Mouse (Mus musculus) midbrain, embryonic 15.5 days (tissue): Measurements from ENCODE around the gene Prpf40b. TPM values are rescaled to one million over a fixed set of nuclear protein-coding genes. Genes with fewer than 3 reads are reported as not detected.

ENCODE experiments used
- ATAC-seq: fragments of 200-750 bp; cut with Nextera tagmentation; replicated peaks from 2 replicates; pipeline ENCODE4 v1.8.0; 2017; ENCODE audit warnings: moderate TSS enrichment
- H3K27ac ChIP-seq: fragments of 300-500 bp; sonication (generic); 2 replicates; pipeline ENCODE4 v1.5.1; 2015; ENCODE audit warnings: mild to moderate bottlenecking, inconsistent platforms
- H3K27me3 ChIP-seq: fragments of 300-500 bp; sonication (generic); replicated peaks from 2 replicates; pipeline ENCODE4 v1.6.1; 2015; ENCODE audit warnings: inconsistent platforms
- H3K36me3 ChIP-seq: fragments of 300-500 bp; sonication (generic); replicated peaks from 2 replicates; pipeline ENCODE4 v1.6.1; 2015; ENCODE audit warnings: inconsistent platforms
- H3K4me1 ChIP-seq: fragments of 300-500 bp; sonication (generic); 2 replicates; pipeline ENCODE4 v1.6.1; 2015; ENCODE audit warnings: inconsistent platforms
- H3K4me2 ChIP-seq: fragments of 300-500 bp; sonication (generic); 2 replicates; pipeline ENCODE4 v1.6.1; 2015; ENCODE audit warnings: inconsistent platforms, mild to moderate bottlenecking, moderate library complexity
- H3K4me3 ChIP-seq: fragments of 300-500 bp; sonication (generic); 2 replicates; pipeline ENCODE4 v1.5.1; 2015; ENCODE audit warnings: mild to moderate bottlenecking, inconsistent platforms
- H3K9ac ChIP-seq: fragments of 300-500 bp; sonication (generic); 2 replicates; pipeline ENCODE4 v1.6.1; 2015; ENCODE audit warnings: mild to moderate bottlenecking, inconsistent platforms
- H3K9me3 ChIP-seq: fragments of 300-500 bp; sonication (generic); 2 replicates; pipeline ENCODE4 v1.6.1; 2016; ENCODE audit warnings: inconsistent platforms
- WGBS: fragments of 180-500 bp; shearing (Covaris S2); methylation state at CpG from one replicate; pipeline ENCODE4 v1.1.7; 2015; ENCODE audit warnings: mixed read lengths; 5-methylcytosine and 5-hydroxymethylcytosine counted together
- polyA plus RNA-seq: library from polyadenylated mRNA; unstranded; fragments of >200 nt; fragmentation: Nextera tagmentation; extraction: Ambion mirVana; gene quantifications from 2 replicates; pipeline ENCODE4 v1.2.1, GENCODE M21; 2015

Gene Prpf40b
- polyA plus RNA-seq, 1 experiment from 2014 or later = 132 TPM

GRCm38 (mm10) chr15:99338916-99339315 is 44.0 kb downstream of the Prpf40b start:
- Histone ChIP-seq H3K4me2 (no peak overlapping the region), H3K27me3 (no peaks in the 10 kb centered on the region), H3K9me3 (no peaks in the 10 kb centered on the region), H3K4me3 (no peak overlapping the region), H3K27ac (no peak overlapping the region), H3K4me1 (peaks cover 11% of the 10 kb centered on the region), H3K9ac (no peak overlapping the region), H3K36me3 (no peaks in the 10 kb centered on the region)
- ATAC-seq = no peak
- 85% methylated on average over 2 of the region's 2 CpGs for WGBS

- Histone ChIP-seq H3K4me2 (no peak overlapping the region), H3K4me3 (no peak overlapping the region), H3K4me1 (peaks cover 11% of the 10 kb centered on the region), H3K27me3 (no peaks in the 10 kb centered on the region), H3K9me3 (no peaks in the 10 kb centered on the region), H3K27ac (no peak overlapping the region), H3K36me3 (no peaks in the 10 kb centered on the region), H3K9ac (no peak overlapping the region)
- WGBS = 57% methylated on average over 6 of the region's 6 CpGs
- ATAC-seq = no peak
Observed at GRCm38 (mm10) chr15:99339669-99340068, 44.8 kb downstream of the Prpf40b start.

GRCm38 (mm10) chr15:99341102-99341501 is 46.2 kb downstream of the Prpf40b start:
- 88% methylated on average over 3 of the region's 3 CpGs for WGBS
- H3K36me3 ChIP-seq = no peaks in the 10 kb centered on the region

DNA sequence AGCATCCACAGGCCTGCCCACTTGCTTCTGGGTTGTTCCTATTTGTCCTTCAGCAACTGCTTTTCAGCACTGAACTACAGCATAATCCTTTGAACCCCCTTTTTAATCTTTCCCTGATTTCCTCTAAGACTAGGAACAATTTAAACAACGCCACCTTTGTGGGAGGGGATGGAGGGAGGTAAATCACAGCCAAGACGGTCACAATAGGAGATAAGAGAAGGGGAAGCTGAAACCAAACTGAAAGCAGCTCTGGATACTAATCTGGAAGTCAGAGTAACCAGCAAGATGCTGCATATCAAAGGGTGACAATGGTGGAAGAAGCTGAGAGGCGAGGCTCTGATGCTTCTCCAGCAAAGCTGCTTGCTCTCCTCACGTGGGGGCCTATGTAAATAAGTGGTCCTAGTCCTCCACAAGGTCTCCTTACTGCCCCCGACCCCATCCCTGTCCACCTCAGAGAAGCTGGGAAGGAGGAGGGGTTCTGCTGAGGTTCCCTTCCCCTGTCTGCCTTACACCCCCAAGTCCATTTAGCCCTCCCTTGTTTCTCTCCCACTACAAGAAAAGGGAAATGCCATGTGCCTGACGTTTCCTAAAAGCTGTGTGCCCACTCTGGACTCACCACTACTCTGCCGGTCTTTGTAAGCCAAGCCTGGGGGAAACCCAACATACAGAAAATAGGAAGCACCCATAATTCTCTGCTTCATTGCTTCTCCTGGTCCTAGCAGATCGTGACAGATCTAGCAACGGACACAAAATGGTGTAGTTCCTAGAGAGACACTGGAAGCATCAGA is 47.5 kb downstream of the Prpf40b start:
- Histone ChIP-seq H3K9ac (no peak overlapping the region), H3K4me3 (no peak overlapping the region), H3K27ac (no peak overlapping the region), H3K9me3 (no peaks in the 10 kb centered on the region), H3K27me3 (no peaks in the 10 kb centered on the region), H3K4me2 (no peak overlapping the region), H3K36me3 (no peaks in the 10 kb centered on the region), H3K4me1 (peaks cover 11% of the 10 kb centered on the region)
- ATAC-seq = no peak
- WGBS = 52% methylated on average over 9 of the region's 9 CpGs

More at GRCm38 (mm10) chr15:99341102-99341501, 46.2 kb downstream of the Prpf40b start:
- Histone ChIP-seq H3K4me1 (peaks cover 11% of the 10 kb centered on the region), H3K4me2 (no peak overlapping the region), H3K9ac (no peak overlapping the region), H3K27me3 (no peaks in the 10 kb centered on the region), H3K4me3 (no peak overlapping the region), H3K27ac (no peak overlapping the region), H3K9me3 (no peaks in the 10 kb centered on the region)
- ATAC-seq = no peak

- Histone ChIP-seq H3K36me3 (no peaks in the 10 kb centered on the region), H3K9me3 (no peaks in the 10 kb centered on the region), H3K4me3 (no peak overlapping the region), H3K27ac (peak overlapping the region; percentile 39), H3K9ac (no peak overlapping the region), H3K4me1 (peaks cover 11% of the 10 kb centered on the region), H3K27me3 (no peaks in the 10 kb centered on the region), H3K4me2 (no peak overlapping the region)
- 54% methylated on average over 5 of the region's 5 CpGs for WGBS
- ATAC-seq = peak; percentile 58; the same call in 1 of the 2 replicates
Observed at GRCm38 (mm10) chr15:99343414-99344147, 48.7 kb downstream of the Prpf40b start.

DNA sequence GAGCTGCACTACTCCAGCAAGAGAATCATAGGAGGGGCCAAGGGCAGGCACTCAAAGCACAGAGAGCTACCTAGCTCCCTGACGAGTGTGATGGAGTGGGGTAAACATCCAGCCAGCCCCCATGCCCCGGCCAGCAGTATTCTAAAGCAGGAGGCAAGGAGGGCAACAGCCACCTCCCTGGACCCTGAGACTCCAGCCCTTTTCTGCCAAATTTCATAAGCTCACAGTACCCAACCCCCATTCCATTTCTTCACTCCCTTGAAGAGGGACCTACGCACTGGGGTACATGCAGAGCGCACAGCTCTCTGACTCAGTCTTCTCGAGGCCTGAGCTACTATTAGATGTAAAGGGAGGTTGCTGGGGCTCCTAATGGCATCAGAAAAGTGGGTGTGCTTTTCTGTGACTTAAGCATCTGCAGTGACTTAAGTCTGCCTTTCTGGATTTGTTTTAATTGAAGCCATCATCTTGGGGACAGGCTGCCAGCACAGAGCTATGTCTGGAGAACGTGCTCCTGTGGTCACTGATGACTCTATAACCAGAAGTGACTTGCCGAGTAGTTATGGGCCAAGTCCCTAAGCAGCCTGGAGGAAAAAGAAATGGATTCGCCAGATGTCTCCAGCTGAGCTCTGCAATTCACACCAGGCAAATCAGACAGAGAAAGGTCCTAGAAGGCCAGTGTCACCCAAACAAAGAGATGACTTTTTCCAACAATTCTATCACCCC is 49.4 kb downstream of the Prpf40b start:
- H3K27me3 ChIP-seq = no peaks in the 10 kb centered on the region
- ATAC-seq = no peak
- no peaks in the 10 kb centered on the region for H3K9me3 ChIP-seq
- H3K9ac ChIP-seq = no peak overlapping the region
- H3K4me3 ChIP-seq = no peak overlapping the region
- H3K27ac ChIP-seq = peak overlapping the region; percentile 39; the same call in 1 of the 2 replicates
- no peaks in the 10 kb centered on the region for H3K36me3 ChIP-seq
- 69% methylated on average over 8 of the region's 8 CpGs for WGBS
- H3K4me2 ChIP-seq = no peak overlapping the region
- H3K4me1 ChIP-seq = peaks cover 11% of the 10 kb centered on the region

DNA sequence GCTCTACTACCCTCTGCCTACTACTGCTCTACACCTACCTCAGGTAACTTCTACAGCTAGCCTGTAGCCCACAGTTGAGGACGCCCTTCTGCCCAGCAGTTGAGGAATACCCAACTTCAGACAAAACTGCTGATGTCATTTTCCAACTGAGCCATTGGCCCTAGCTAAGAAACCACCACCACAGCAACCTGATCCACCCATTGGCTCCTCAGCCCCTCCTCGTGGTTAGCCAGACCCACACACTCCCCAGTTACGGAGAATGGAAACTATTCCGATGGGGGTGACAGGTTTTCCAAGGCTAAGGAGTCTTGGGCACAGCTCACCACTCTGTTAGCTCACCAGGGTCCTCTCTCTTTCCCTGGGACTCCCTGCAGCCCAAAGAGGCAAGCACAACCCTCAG is 50.1 kb downstream of the Prpf40b start:
- Histone ChIP-seq H3K36me3 (no peaks in the 10 kb centered on the region), H3K27ac (no peak overlapping the region), H3K9me3 (no peaks in the 10 kb centered on the region), H3K4me1 (peaks cover 11% of the 10 kb centered on the region), H3K4me3 (no peak overlapping the region), H3K9ac (no peak overlapping the region), H3K4me2 (no peak overlapping the region), H3K27me3 (no peaks in the 10 kb centered on the region)
- no peak for ATAC-seq
- 82% methylated on average over 4 of the region's 4 CpGs for WGBS

GRCm38 (mm10) chr15:99351610-99352009 is 56.7 kb downstream of the Prpf40b start:
- no peaks in the 10 kb centered on the region for H3K36me3 ChIP-seq
- ATAC-seq = no peak
- no peak overlapping the region for H3K4me3 ChIP-seq
- no peak overlapping the region for H3K27ac ChIP-seq
- H3K4me1 ChIP-seq = no peaks in the 10 kb centered on the region
- 78% methylated on average over 6 of the region's 6 CpGs for WGBS
- no peaks in the 10 kb centered on the region for H3K27me3 ChIP-seq
- no peaks in the 10 kb centered on the region for H3K9me3 ChIP-seq
- H3K9ac ChIP-seq = no peak overlapping the region
- H3K4me2 ChIP-seq = no peak overlapping the region

GRCm38 (mm10) chr15:99352306-99352705 is 57.4 kb downstream of the Prpf40b start:
- H3K4me3 ChIP-seq = no peak overlapping the region
- H3K36me3 ChIP-seq = no peaks in the 10 kb centered on the region
- no peak for ATAC-seq
- no peaks in the 10 kb centered on the region for H3K4me1 ChIP-seq
- H3K9me3 ChIP-seq = no peaks in the 10 kb centered on the region
- H3K4me2 ChIP-seq = no peak overlapping the region
- 85% methylated on average over 5 of the region's 5 CpGs for WGBS
- H3K9ac ChIP-seq = no peak overlapping the region
- no peaks in the 10 kb centered on the region for H3K27me3 ChIP-seq
- no peak overlapping the region for H3K27ac ChIP-seq

GRCm38 (mm10) chr15:99355660-99356059 is 60.8 kb downstream of the Prpf40b start:
- ATAC-seq = no peak
- Histone ChIP-seq H3K36me3 (no peaks in the 10 kb centered on the region), H3K4me2 (no peak overlapping the region), H3K27ac (no peak overlapping the region), H3K4me1 (no peaks in the 10 kb centered on the region), H3K9ac (no peak overlapping the region), H3K27me3 (no peaks in the 10 kb centered on the region), H3K4me3 (no peak overlapping the region), H3K9me3 (no peaks in the 10 kb centered on the region)
- 76% methylated on average over 6 of the region's 6 CpGs for WGBS

DNA sequence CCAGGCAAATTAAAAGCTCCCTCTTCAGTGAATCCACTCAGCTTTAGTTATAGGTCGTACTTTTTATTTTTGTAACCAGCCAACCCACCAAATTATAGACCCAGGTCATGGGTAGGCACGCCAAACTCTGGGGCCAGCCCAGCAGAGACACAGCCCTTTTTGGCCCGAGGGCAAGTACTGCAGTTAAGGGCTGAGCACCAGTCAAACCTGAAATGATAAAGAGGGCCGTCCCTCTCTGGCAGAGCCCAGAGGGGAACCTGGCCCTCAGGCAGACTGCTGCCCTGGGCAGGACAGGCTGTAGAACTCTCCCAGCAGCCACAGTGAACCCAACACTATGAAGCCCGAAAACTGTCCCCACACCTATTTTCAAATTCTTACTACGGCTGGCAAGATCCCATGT is 61.6 kb downstream of the Prpf40b start:
- Histone ChIP-seq H3K9me3 (no peaks in the 10 kb centered on the region), H3K36me3 (no peaks in the 10 kb centered on the region), H3K27ac (no peak overlapping the region), H3K27me3 (no peaks in the 10 kb centered on the region), H3K4me1 (no peaks in the 10 kb centered on the region), H3K9ac (no peak overlapping the region), H3K4me2 (no peak overlapping the region), H3K4me3 (no peak overlapping the region)
- 92% methylated on average over 6 of the region's 6 CpGs for WGBS
- no peak for ATAC-seq

GRCm38 (mm10) chr15:99358952-99359351 is 64.1 kb downstream of the Prpf40b start:
- no peaks in the 10 kb centered on the region for H3K4me1 ChIP-seq
- ATAC-seq = no peak
- no peaks in the 10 kb centered on the region for H3K27me3 ChIP-seq
- H3K9me3 ChIP-seq = no peaks in the 10 kb centered on the region
- H3K9ac ChIP-seq = no peak overlapping the region
- no peaks in the 10 kb centered on the region for H3K36me3 ChIP-seq
- no peak overlapping the region for H3K4me3 ChIP-seq
- no peak overlapping the region for H3K27ac ChIP-seq
- 93% methylated on average over 9 of the region's 9 CpGs for WGBS
- no peak overlapping the region for H3K4me2 ChIP-seq
